Comparison of ENCODE assay signal across 10 mouse cellular contexts in genomic region chr19:53892838-53893359, GRCm38 (mm10). TPM values are rescaled to one million over a fixed set of nuclear protein-coding genes. Genes with fewer than 3 reads are reported as not detected.
A peak's percentile ranks its signal among the peaks of the same experiment; 100 is the strongest.
DNase-seq lines count a peak whose midpoint lies in the region; ATAC-seq and TF ChIP-seq lines count a peak whose summit lies in the region.
"Had no signal": no experiment of that assay in that cellular context is flagged by ENCODE, and none has a peak within 500 bp of the region (broad histone marks: within the 10 kb centered on the region; RNA-seq: fewer than 3 reads in every experiment).

No protein-coding gene starts in this region.

- no peaks in the 10 kb centered on the region for H3K36me3 ChIP-seq in heart, embryonic 16.5 days (ENCODE audit: control insufficient read depth, insufficient read depth)
- H3K36me3 ChIP-seq in heart, embryonic 11.5 days (ENCODE audit: control insufficient read depth, insufficient read depth, low read length): no peaks in the 10 kb centered on the region
- H3K36me3 ChIP-seq in embryonic facial prominence, embryonic 14.5 days (ENCODE audit: control insufficient read depth, insufficient read depth, low read length): no peaks in the 10 kb centered on the region
- H3K36me3 ChIP-seq in liver, embryonic 14.5 days (replicated peaks; ENCODE audit: control insufficient read depth, insufficient read depth, low read depth): no peaks in the 10 kb centered on the region
- no peaks in the 10 kb centered on the region for H3K36me3 ChIP-seq in midbrain, postnatal 0 days (ENCODE audit: insufficient read depth, low read length)
- H3K36me3 ChIP-seq in midbrain, embryonic 11.5 days (ENCODE audit: control insufficient read depth, insufficient read depth, low read length): no peaks in the 10 kb centered on the region
- H3K36me3 ChIP-seq: G1E had no signal

- peak overlapping the region; percentile 30 for H3K27ac ChIP-seq in heart, embryonic 16.5 days (ENCODE audit: low read length)
- no peak overlapping the region for H3K27ac ChIP-seq in heart, embryonic 11.5 days (ENCODE audit: low read depth, low read length)
- peak overlapping the region; percentile 88 for H3K27ac ChIP-seq in embryonic facial prominence, embryonic 14.5 days (replicated peaks; ENCODE audit: low read depth, low read length)
- H3K27ac ChIP-seq in liver, embryonic 14.5 days: peak overlapping the region; percentile 50
- H3K27ac ChIP-seq in midbrain, postnatal 0 days (ENCODE audit: low read depth, low read length): no peak overlapping the region; the same call in 1 of the 2 replicates
- H3K27ac ChIP-seq in midbrain, embryonic 11.5 days (ENCODE audit: low read depth, low read length): no peak overlapping the region

- 53% methylated on average over 9 of the region's 9 CpGs for WGBS in heart, embryonic 16.5 days
- 60% methylated on average over 9 of the region's 9 CpGs for WGBS in heart, embryonic 11.5 days (ENCODE audit: insufficient replicate concordance)
- WGBS in embryonic facial prominence, embryonic 14.5 days: 32% methylated on average over 9 of the region's 9 CpGs
- 21% methylated on average over 9 of the region's 9 CpGs for WGBS in liver, embryonic 14.5 days (ENCODE audit: insufficient replicate concordance)
- 74% methylated on average over 9 of the region's 9 CpGs for WGBS in midbrain, postnatal 0 days
- WGBS in midbrain, embryonic 11.5 days: 81% methylated on average over 9 of the region's 9 CpGs

- TF ChIP-seq CTCF in liver, embryonic 14.5 days (IDR thresholded peaks at IDR 0.05; ENCODE audit: low read depth): no peak
- no peak for TF ChIP-seq CTCF in midbrain, postnatal 0 days (IDR thresholded peaks at IDR 0.05)

- no peak for TF ChIP-seq EP300 in liver, embryonic 14.5 days (IDR thresholded peaks at IDR 0.05; ENCODE audit: low read depth)

- peaks cover 31% of the 10 kb centered on the region for H3K4me1 ChIP-seq in heart, embryonic 16.5 days (ENCODE audit: control insufficient read depth, insufficient read depth, low read length)
- H3K4me1 ChIP-seq in heart, embryonic 11.5 days (ENCODE audit: control insufficient read depth, insufficient read depth, low read length): peaks cover 8% of the 10 kb centered on the region; the same call in 1 of the 2 replicates
- peaks cover 41% of the 10 kb centered on the region for H3K4me1 ChIP-seq in embryonic facial prominence, embryonic 14.5 days (ENCODE audit: control insufficient read depth, insufficient read depth, low read length)
- peaks cover 65 to 67% of the 10 kb centered on the region in 2 experiments for H3K4me1 ChIP-seq in liver, embryonic 14.5 days (replicated peaks; ENCODE audit: control insufficient read depth in 2 of 2, insufficient read depth in 2 of 2, low read length in 1 of 2)
- H3K4me1 ChIP-seq in midbrain, postnatal 0 days (ENCODE audit: insufficient read depth, low read length): no peaks in the 10 kb centered on the region
- H3K4me1 ChIP-seq in midbrain, embryonic 11.5 days (ENCODE audit: control insufficient read depth, insufficient read depth, low read length): no peaks in the 10 kb centered on the region

- no peaks in the 10 kb centered on the region for H3K9me3 ChIP-seq in heart, embryonic 16.5 days (replicated peaks; ENCODE audit: control insufficient read depth, low read length)
- H3K9me3 ChIP-seq in heart, embryonic 11.5 days (replicated peaks; ENCODE audit: control insufficient read depth, low read length): no peaks in the 10 kb centered on the region
- H3K9me3 ChIP-seq in embryonic facial prominence, embryonic 14.5 days (ENCODE audit: control insufficient read depth, low read length): no peaks in the 10 kb centered on the region
- H3K9me3 ChIP-seq in liver, embryonic 14.5 days (ENCODE audit: control insufficient read depth, low read length): no peaks in the 10 kb centered on the region
- H3K9me3 ChIP-seq in midbrain, postnatal 0 days (ENCODE audit: low read length): no peaks in the 10 kb centered on the region
- H3K9me3 ChIP-seq in midbrain, embryonic 11.5 days (ENCODE audit: control insufficient read depth, low read length): no peaks in the 10 kb centered on the region
- H3K9me3 ChIP-seq: G1E had no signal

- no peaks in the 10 kb centered on the region for H3K27me3 ChIP-seq in heart, embryonic 16.5 days (ENCODE audit: control insufficient read depth, insufficient read depth, low read length)
- H3K27me3 ChIP-seq in heart, embryonic 11.5 days (ENCODE audit: control insufficient read depth, insufficient read depth, low read length): no peaks in the 10 kb centered on the region
- H3K27me3 ChIP-seq in embryonic facial prominence, embryonic 14.5 days (replicated peaks; ENCODE audit: control insufficient read depth, insufficient read depth, low read length): no peaks in the 10 kb centered on the region
- H3K27me3 ChIP-seq in liver, embryonic 14.5 days (ENCODE audit: control insufficient read depth, insufficient read depth, low read length): no peaks in the 10 kb centered on the region
- no peaks in the 10 kb centered on the region for H3K27me3 ChIP-seq in midbrain, postnatal 0 days (ENCODE audit: insufficient read depth, low read length)
- H3K27me3 ChIP-seq in midbrain, embryonic 11.5 days (ENCODE audit: control insufficient read depth, insufficient read depth, low read length): no peaks in the 10 kb centered on the region

- H3K9ac ChIP-seq in heart, embryonic 16.5 days (ENCODE audit: low read length): no peak overlapping the region
- no peak overlapping the region for H3K9ac ChIP-seq in heart, embryonic 11.5 days (ENCODE audit: low read depth, low read length)
- H3K9ac ChIP-seq in embryonic facial prominence, embryonic 14.5 days (ENCODE audit: low read depth, low read length): 0 out of 2 replicates have a peak overlapping the region, but pooled peaks have one; percentile 2
- peak overlapping the region; percentile 13 for H3K9ac ChIP-seq in liver, embryonic 14.5 days (replicated peaks)
- H3K9ac ChIP-seq in midbrain, postnatal 0 days (replicated peaks; ENCODE audit: low read length, poor library complexity, severe bottlenecking): no peak overlapping the region
- no peak overlapping the region for H3K9ac ChIP-seq in midbrain, embryonic 11.5 days (ENCODE audit: low read length)

- no peak for ATAC-seq in heart, embryonic 16.5 days (replicated peaks; ENCODE audit: extremely low read depth, insufficient read depth, low FRiP score)
- no peak for ATAC-seq in heart, embryonic 11.5 days (replicated peaks; ENCODE audit: insufficient number of reproducible peaks, low FRiP score, low TSS enrichment)
- no peak for ATAC-seq in embryonic facial prominence, embryonic 14.5 days (ENCODE audit: low read depth)
- no peak for ATAC-seq in liver, embryonic 14.5 days (ENCODE audit: insufficient read depth)
- no peak for ATAC-seq in midbrain, postnatal 0 days (ENCODE audit: low FRiP score)
- no peak for ATAC-seq in midbrain, embryonic 11.5 days (ENCODE audit: low FRiP score)

- no peak overlapping the region for H3K4me3 ChIP-seq in heart, embryonic 16.5 days (ENCODE audit: low read length)
- no peak overlapping the region for H3K4me3 ChIP-seq in heart, embryonic 11.5 days (ENCODE audit: low read depth, low read length)
- no peak overlapping the region for H3K4me3 ChIP-seq in embryonic facial prominence, embryonic 14.5 days (ENCODE audit: low read depth, low read length)
- no peak overlapping the region for H3K4me3 ChIP-seq in liver, embryonic 14.5 days (ENCODE audit: insufficient read depth in 1 of 2, low read depth in 2 of 2, low read length in 2 of 2)
- H3K4me3 ChIP-seq in midbrain, postnatal 0 days (ENCODE audit: low read depth, low read length): no peak overlapping the region
- H3K4me3 ChIP-seq in midbrain, embryonic 11.5 days (ENCODE audit: low read depth, low read length): no peak overlapping the region

- peak; percentile 53 for DNase-seq in CD4-positive, CD25-positive, alpha-beta regulatory T cell, adult 2 months (ENCODE audit: low read depth, low spot score)
- DNase-seq in embryonic facial prominence, embryonic 14.5 days (ENCODE audit: low spot score): peak; percentile 68
- DNase-seq in liver, embryonic 14.5 days (ENCODE audit: low read depth in 3 of 3, low spot score in 3 of 3): no peak
- no peak for DNase-seq in cerebellum, postnatal 14 days
- DNase-seq in midbrain, postnatal 0 days (ENCODE audit: low spot score): no peak
- no peak for DNase-seq in midbrain, embryonic 11.5 days (ENCODE audit: low spot score, missing footprints)
- DNase-seq: cerebellum, adult 9-10 months had no signal

- no peak overlapping the region for H3K4me2 ChIP-seq in heart, embryonic 16.5 days (ENCODE audit: low read depth, low read length)
- no peak overlapping the region for H3K4me2 ChIP-seq in heart, embryonic 11.5 days
- peak overlapping the region; percentile 27 for H3K4me2 ChIP-seq in embryonic facial prominence, embryonic 14.5 days (ENCODE audit: low read depth, low read length)
- H3K4me2 ChIP-seq in liver, embryonic 14.5 days (ENCODE audit: low read depth): 0 out of 2 replicates have a peak overlapping the region, but pooled peaks have one; percentile 11
- H3K4me2 ChIP-seq in midbrain, postnatal 0 days (ENCODE audit: low read depth, low read length, poor library complexity, severe bottlenecking): no peak overlapping the region
- H3K4me2 ChIP-seq in midbrain, embryonic 11.5 days: no peak overlapping the region

RNA-seq across cellular contexts. Expression of gene Pdcd4, which starts 0.9 kb away (rescaled TPM):
- polyA plus RNA-seq in heart, embryonic 16.5 days (2015; fragmentation: Nextera tagmentation; extraction: Ambion mirVana): 32.0 and 37.9 TPM in 2 replicates
- polyA plus RNA-seq in heart, embryonic 11.5 days (2014; fragmentation: Nextera tagmentation; extraction: Ambion mirVana): 38.0 and 41.3 TPM in 2 replicates
- polyA plus RNA-seq in embryonic facial prominence, embryonic 14.5 days (2014; fragmentation: Nextera tagmentation; extraction: Ambion mirVana): 80.5 and 87.2 TPM in 2 replicates
- 3.0 and 6.6 TPM in 2 replicates for polyA plus RNA-seq in liver, embryonic 14.5 days (2012; rRNA removed)
- polyA plus RNA-seq in liver, embryonic 14.5 days (2014; fragmentation: Nextera tagmentation; extraction: Ambion mirVana): 16.2 and 16.6 TPM in 2 replicates
- total RNA-seq in midbrain, postnatal 0 days (2014; rRNA removed): 19.5 and 19.8 TPM in 2 replicates
- 77.3 and 96.7 TPM in 2 replicates for polyA plus RNA-seq in midbrain, postnatal 0 days (2015; fragmentation: Nextera tagmentation; extraction: Ambion mirVana)
- polyA plus RNA-seq in midbrain, embryonic 11.5 days (2014; fragmentation: Nextera tagmentation; extraction: Ambion mirVana): 61.9 and 65.7 TPM in 2 replicates

RNA-seq across cellular contexts. Expression of gene Shoc2, which starts 51.2 kb away (rescaled TPM):
- 32.0 and 36.0 TPM in 2 replicates for polyA plus RNA-seq in heart, embryonic 16.5 days (2015; fragmentation: Nextera tagmentation; extraction: Ambion mirVana)
- polyA plus RNA-seq in heart, embryonic 11.5 days (2014; fragmentation: Nextera tagmentation; extraction: Ambion mirVana): 47.4 and 51.3 TPM in 2 replicates
- polyA plus RNA-seq in embryonic facial prominence, embryonic 14.5 days (2014; fragmentation: Nextera tagmentation; extraction: Ambion mirVana): 48.1 and 50.5 TPM in 2 replicates
- 9.7 and 9.8 TPM in 2 replicates for polyA plus RNA-seq in liver, embryonic 14.5 days (2012; rRNA removed)
- polyA plus RNA-seq in liver, embryonic 14.5 days (2014; fragmentation: Nextera tagmentation; extraction: Ambion mirVana): 18.9 and 21.1 TPM in 2 replicates
- total RNA-seq in midbrain, postnatal 0 days (2014; rRNA removed): 77.3 and 85.1 TPM in 2 replicates
- 46.2 and 49.4 TPM in 2 replicates for polyA plus RNA-seq in midbrain, postnatal 0 days (2015; fragmentation: Nextera tagmentation; extraction: Ambion mirVana)
- polyA plus RNA-seq in midbrain, embryonic 11.5 days (2014; fragmentation: Nextera tagmentation; extraction: Ambion mirVana): 78.6 and 88.5 TPM in 2 replicates

RNA-seq across cellular contexts. Expression of gene Bbip1, which starts 51.5 kb away (rescaled TPM):
- polyA plus RNA-seq in heart, embryonic 16.5 days (2015; fragmentation: Nextera tagmentation; extraction: Ambion mirVana): 57.6 and 73.1 TPM in 2 replicates
- polyA plus RNA-seq in heart, embryonic 11.5 days (2014; fragmentation: Nextera tagmentation; extraction: Ambion mirVana): 69.7 and 70.2 TPM in 2 replicates
- 90.6 and 93.6 TPM in 2 replicates for polyA plus RNA-seq in embryonic facial prominence, embryonic 14.5 days (2014; fragmentation: Nextera tagmentation; extraction: Ambion mirVana)
- polyA plus RNA-seq in liver, embryonic 14.5 days (2012; rRNA removed): 14.3 and 26.6 TPM in 2 replicates
- 55.2 and 61.2 TPM in 2 replicates for polyA plus RNA-seq in liver, embryonic 14.5 days (2014; fragmentation: Nextera tagmentation; extraction: Ambion mirVana)
- total RNA-seq in midbrain, postnatal 0 days (2014; rRNA removed): 74.2 and 95.7 TPM in 2 replicates
- 154 and 158 TPM in 2 replicates for polyA plus RNA-seq in midbrain, postnatal 0 days (2015; fragmentation: Nextera tagmentation; extraction: Ambion mirVana)
- polyA plus RNA-seq in midbrain, embryonic 11.5 days (2014; fragmentation: Nextera tagmentation; extraction: Ambion mirVana): 147 and 148 TPM in 2 replicates

Comparison
In these comparisons a context has a peak if more than half of its experiments do, and no peak if none do; other contexts are left out.
1. H3K27ac ChIP-seq: peak in heart, embryonic 16.5 days (single experiment), embryonic facial prominence, embryonic 14.5 days (single experiment) and liver, embryonic 14.5 days (single experiment); none in heart, embryonic 11.5 days (single experiment), midbrain, postnatal 0 days (single experiment) and midbrain, embryonic 11.5 days (single experiment).
2. H3K4me2 ChIP-seq: peak in embryonic facial prominence, embryonic 14.5 days (single experiment) and liver, embryonic 14.5 days (single experiment); none in heart, embryonic 16.5 days (single experiment), heart, embryonic 11.5 days (single experiment), midbrain, postnatal 0 days (single experiment) and midbrain, embryonic 11.5 days (single experiment).
3. H3K9ac ChIP-seq: peak in embryonic facial prominence, embryonic 14.5 days (single experiment) and liver, embryonic 14.5 days (single experiment); none in heart, embryonic 16.5 days (single experiment), heart, embryonic 11.5 days (single experiment), midbrain, postnatal 0 days (single experiment) and midbrain, embryonic 11.5 days (single experiment).
4. DNase-seq: peak in CD4-positive, CD25-positive, alpha-beta regulatory T cell, adult 2 months (single experiment) and embryonic facial prominence, embryonic 14.5 days (single experiment); none in liver, embryonic 14.5 days (0 of 3), cerebellum, postnatal 14 days (0 of 2), midbrain, postnatal 0 days (single experiment) and midbrain, embryonic 11.5 days (single experiment).